Mouse (Mus musculus) small intestine, adult 2 months (tissue): ENCODE measurements around the gene Cyb5d2.

Experiments
- CTCF ChIP-seq: fragments of 200-500 bp; IDR thresholded peaks from 2 replicates; pipeline ENCODE4 v1.5.1; 2012; ENCODE audit warnings: low read depth, mild to moderate bottlenecking, control low read depth, inconsistent platforms, low read length, moderate library complexity, mixed read lengths; ENCODE audit not compliant: insufficient replicate concordance, insufficient read length; ENCODE audit errors: extremely low read depth
- POLR2A ChIP-seq: fragments of 200-500 bp; IDR thresholded peaks from 2 replicates; pipeline ENCODE4 v1.6.1; 2012; ENCODE audit warnings: low read depth, mild to moderate bottlenecking, control low read depth, inconsistent platforms, low read length, moderate library complexity

GRCm38 (mm10) chr11:72759581-72759980, 36.4 kb downstream of the Cyb5d2 start:
- no peak for TF ChIP-seq POLR2A
- TF ChIP-seq CTCF: no peak
